Mouse (Mus musculus) E14TG2a.4 (cell line): ENCODE results near the gene Sgk1.

Experiments used
- H3K27me3 ChIP-seq: 2 replicates; pipeline ENCODE4 v1.6.1; 2014; ENCODE audit warnings: low read length, control low read depth; ENCODE audit not compliant: insufficient read depth
- H3K36me3 ChIP-seq: 2 replicates; pipeline ENCODE4 v1.6.1; 2014; ENCODE audit warnings: low read length, control low read depth; ENCODE audit not compliant: insufficient read depth
- H3K4me1 ChIP-seq: replicated peaks from 2 replicates; pipeline ENCODE4 v1.6.1; 2014; ENCODE audit warnings: low read depth, low read length, control low read depth
- H3K4me3 ChIP-seq: replicated peaks from 2 replicates; pipeline ENCODE4 v1.5.1; 2014; ENCODE audit warnings: mild to moderate bottlenecking, low read length
- H3K9me3 ChIP-seq: 2 replicates; pipeline ENCODE4 v1.6.1; 2014; ENCODE audit warnings: low read length, control low read depth
- CTCF ChIP-seq: conservative IDR thresholded peaks from 2 replicates; pipeline ENCODE4 v1.5.1; 2014; ENCODE audit warnings: low read length
- NANOG ChIP-seq: IDR thresholded peaks from 2 replicates; pipeline ENCODE4 v1.6.1; 2014; ENCODE audit warnings: borderline replicate concordance, low read length, mixed read lengths
- POU5F1 ChIP-seq: IDR thresholded peaks from 2 replicates; pipeline ENCODE4 v1.6.1; 2014; ENCODE audit warnings: low read length, borderline replicate concordance

Gene Sgk1

GRCm38 (mm10) chr10:21932791-21933190 is 50.8 kb downstream of the Sgk1 start:
- no peaks in the 10 kb centered on the region for H3K27me3 ChIP-seq
- TF ChIP-seq CTCF (no peak), POU5F1 (no peak), NANOG (no peak)
- no peaks in the 10 kb centered on the region for H3K9me3 ChIP-seq
- H3K4me3 ChIP-seq: no peak overlapping the region
- H3K36me3 ChIP-seq: no peaks in the 10 kb centered on the region
- peaks cover 36% of the 10 kb centered on the region for H3K4me1 ChIP-seq

GRCm38 (mm10) chr10:21934826-21935225 is 52.8 kb downstream of the Sgk1 start:
- no peak overlapping the region for H3K4me3 ChIP-seq
- H3K4me1 ChIP-seq: peaks cover 36% of the 10 kb centered on the region
- H3K27me3 ChIP-seq: no peaks in the 10 kb centered on the region
- no peaks in the 10 kb centered on the region for H3K9me3 ChIP-seq
- H3K36me3 ChIP-seq: no peaks in the 10 kb centered on the region
- TF ChIP-seq CTCF (no peak), NANOG (no peak), POU5F1 (no peak)

DNA sequence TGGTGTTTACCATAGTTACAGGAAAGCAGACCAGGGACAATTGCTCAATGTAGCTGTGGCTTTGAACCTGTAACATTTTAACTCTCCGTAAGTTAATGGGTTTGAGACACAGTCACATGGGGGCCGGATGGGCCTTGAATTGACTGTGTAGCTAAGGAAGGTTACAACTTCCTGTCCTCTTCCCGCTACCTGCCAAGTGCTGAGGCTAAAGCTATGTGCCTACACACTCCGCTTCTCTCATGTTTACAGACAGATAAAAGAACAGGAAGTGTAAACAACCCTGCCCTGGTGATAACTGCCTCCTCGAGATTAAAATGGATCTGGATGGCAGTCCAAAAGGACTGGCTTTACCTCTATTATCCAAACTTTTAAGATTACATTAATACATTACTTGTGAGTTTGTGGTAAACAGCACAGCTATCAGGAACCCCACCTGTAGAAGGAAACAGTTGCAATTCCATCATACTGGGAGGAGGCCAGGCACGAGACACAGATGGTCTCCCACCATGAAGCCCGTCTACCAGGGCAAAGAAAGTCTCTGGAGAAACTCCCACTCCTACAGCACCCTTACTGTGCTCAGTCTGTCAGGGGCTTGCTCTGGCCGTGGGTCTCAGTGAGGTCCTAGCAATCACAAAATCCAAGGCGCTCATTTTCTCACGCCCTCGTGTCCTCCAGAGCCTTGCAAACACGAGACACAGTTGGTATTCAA is 54.7 kb downstream of the Sgk1 start:
- no peaks in the 10 kb centered on the region for H3K9me3 ChIP-seq
- TF ChIP-seq NANOG: no peak
- TF ChIP-seq CTCF: no peak
- H3K4me3 ChIP-seq: peak overlapping the region; percentile 41
- no peaks in the 10 kb centered on the region for H3K36me3 ChIP-seq
- H3K4me1 ChIP-seq: peaks cover 38% of the 10 kb centered on the region
- H3K27me3 ChIP-seq: no peaks in the 10 kb centered on the region

DNA sequence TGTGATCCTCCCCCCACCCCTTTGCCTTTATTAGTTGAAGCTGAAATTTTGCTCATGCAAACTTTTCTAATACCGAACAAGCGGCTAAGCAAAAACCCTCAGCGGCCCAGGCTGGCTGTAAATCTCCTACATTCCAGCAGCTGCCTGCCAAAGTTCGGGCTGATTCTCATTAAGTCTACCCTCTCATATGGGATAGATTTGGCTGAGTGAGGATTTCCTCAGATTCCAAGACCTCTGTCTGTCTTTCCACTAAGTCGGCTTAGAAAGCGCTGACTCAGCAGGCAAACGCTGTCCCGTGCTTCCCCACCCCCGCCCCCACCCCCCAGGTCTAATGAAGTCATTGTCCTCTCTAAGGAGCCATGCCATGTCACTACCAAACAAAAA is 55.2 kb downstream of the Sgk1 start:
- Histone ChIP-seq H3K36me3 (no peaks in the 10 kb centered on the region), H3K9me3 (no peaks in the 10 kb centered on the region), H3K4me3 (peak overlapping the region; percentile 41), H3K4me1 (peaks cover 37% of the 10 kb centered on the region), H3K27me3 (no peaks in the 10 kb centered on the region)
- TF ChIP-seq POU5F1: no peak
- no peak for TF ChIP-seq CTCF
- no peak for TF ChIP-seq NANOG

DNA sequence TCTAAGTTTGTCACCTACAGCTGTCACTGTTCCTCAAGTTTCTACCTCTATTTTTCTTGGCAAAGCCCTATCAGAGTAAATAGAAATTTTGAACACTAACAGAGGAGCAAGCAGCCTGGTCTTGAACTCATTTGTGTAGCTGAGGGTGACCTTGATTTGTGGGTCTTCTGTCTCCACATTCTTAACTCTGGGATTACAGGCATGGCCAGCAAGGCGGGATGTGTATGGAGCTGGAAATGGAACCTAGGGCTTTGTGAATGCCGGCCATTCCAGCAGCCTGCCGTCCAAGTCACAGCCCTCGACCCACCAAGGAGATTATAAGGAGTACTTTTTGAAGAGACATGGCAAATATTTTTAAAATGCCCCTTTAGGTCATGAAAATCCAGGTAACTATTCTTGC is 56.2 kb downstream of the Sgk1 start:
- peaks cover 37% of the 10 kb centered on the region for H3K4me1 ChIP-seq
- no peak overlapping the region for H3K4me3 ChIP-seq
- no peaks in the 10 kb centered on the region for H3K9me3 ChIP-seq
- no peak for TF ChIP-seq CTCF
- TF ChIP-seq NANOG: no peak
- no peak for TF ChIP-seq POU5F1
- H3K36me3 ChIP-seq: no peaks in the 10 kb centered on the region
- H3K27me3 ChIP-seq: no peaks in the 10 kb centered on the region

DNA sequence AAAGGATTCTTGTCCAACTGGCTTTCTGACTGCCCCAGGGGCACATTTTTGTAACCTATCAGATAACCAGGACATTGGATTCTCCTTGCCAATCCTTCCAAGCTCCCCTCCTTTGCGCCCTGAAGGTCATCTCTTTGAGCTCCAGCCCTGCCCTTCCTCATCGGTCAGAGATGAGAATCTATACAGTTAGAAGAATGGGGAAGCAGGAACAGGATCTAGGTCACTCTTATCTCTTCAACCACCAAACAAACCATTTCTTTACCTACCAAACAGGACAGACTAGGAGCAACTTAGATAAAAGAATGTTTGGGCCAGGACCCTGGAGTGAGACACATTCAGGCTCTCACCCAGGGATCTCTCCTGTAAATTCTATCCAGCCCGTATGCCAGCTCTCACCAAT is 59.3 kb downstream of the Sgk1 start:
- no peaks in the 10 kb centered on the region for H3K27me3 ChIP-seq
- TF ChIP-seq NANOG (no peak), POU5F1 (no peak), CTCF (no peak)
- H3K4me1 ChIP-seq: peaks cover 25% of the 10 kb centered on the region
- H3K9me3 ChIP-seq: no peaks in the 10 kb centered on the region
- H3K36me3 ChIP-seq: no peaks in the 10 kb centered on the region
- no peak overlapping the region for H3K4me3 ChIP-seq

- Histone ChIP-seq H3K4me1 (peaks cover 12% of the 10 kb centered on the region), H3K36me3 (no peaks in the 10 kb centered on the region), H3K27me3 (no peaks in the 10 kb centered on the region), H3K9me3 (no peaks in the 10 kb centered on the region), H3K4me3 (no peak overlapping the region)
- no peak for TF ChIP-seq CTCF
- TF ChIP-seq POU5F1: no peak
- TF ChIP-seq NANOG: no peak
Observed at GRCm38 (mm10) chr10:21943145-21943700, 61.2 kb downstream of the Sgk1 start.

- no peak overlapping the region for H3K4me3 ChIP-seq
- TF ChIP-seq CTCF (no peak), NANOG (no peak), POU5F1 (no peak)
- H3K4me1 ChIP-seq: peaks cover 10% of the 10 kb centered on the region
- no peaks in the 10 kb centered on the region for H3K36me3 ChIP-seq
- no peaks in the 10 kb centered on the region for H3K9me3 ChIP-seq
- no peaks in the 10 kb centered on the region for H3K27me3 ChIP-seq
Observed at GRCm38 (mm10) chr10:21945195-21945594, 63.2 kb downstream of the Sgk1 start.

DNA sequence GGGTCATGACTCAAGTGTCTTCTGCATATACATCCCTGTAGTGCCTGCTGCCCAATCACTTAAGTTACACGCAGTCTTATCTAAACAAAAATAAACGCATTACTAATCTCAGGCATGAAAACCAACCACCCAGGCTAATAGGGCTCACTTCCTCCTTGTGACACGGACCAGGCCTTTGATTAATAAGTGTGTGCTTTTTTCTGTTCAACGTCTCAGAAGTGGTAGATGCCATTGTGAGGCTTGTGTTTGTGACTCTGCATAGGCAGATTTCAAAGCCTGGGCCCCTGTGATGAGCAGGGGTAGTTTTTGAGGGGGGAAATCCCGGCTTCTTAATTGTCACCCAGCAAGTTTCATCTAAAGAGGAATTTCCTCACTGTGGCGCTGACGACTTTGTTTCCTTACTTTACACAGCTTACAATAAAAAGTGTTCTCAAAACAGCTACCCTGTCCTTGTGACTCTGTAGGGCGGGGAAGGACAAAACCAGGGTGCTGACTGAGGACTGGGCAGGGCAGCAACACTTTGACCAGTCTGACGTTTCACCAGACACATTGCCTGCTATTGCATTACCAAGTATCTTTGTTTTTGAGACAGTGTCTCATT is 64.9 kb downstream of the Sgk1 start:
- Histone ChIP-seq H3K27me3 (no peaks in the 10 kb centered on the region), H3K9me3 (no peaks in the 10 kb centered on the region), H3K4me1 (peaks cover 5% of the 10 kb centered on the region), H3K36me3 (no peaks in the 10 kb centered on the region), H3K4me3 (no peak overlapping the region)
- TF ChIP-seq CTCF: no peak
- TF ChIP-seq NANOG: no peak
- no peak for TF ChIP-seq POU5F1
